Mouse (Mus musculus): ENCODE measurements around the gene Mavs.
"Not testable (repeated sequence)": the region's sequence is repeated elsewhere in the genome, so short reads cannot be mapped to it uniquely, and the experiment has no call there.

Gene Mavs

GRCm38 (mm10) chr2:131211026-131211615 lies 22.7 kb upstream of the Mavs start:
- no peak for DNase-seq (ENCODE audit: low spot score in 2 of 2)

DNA sequence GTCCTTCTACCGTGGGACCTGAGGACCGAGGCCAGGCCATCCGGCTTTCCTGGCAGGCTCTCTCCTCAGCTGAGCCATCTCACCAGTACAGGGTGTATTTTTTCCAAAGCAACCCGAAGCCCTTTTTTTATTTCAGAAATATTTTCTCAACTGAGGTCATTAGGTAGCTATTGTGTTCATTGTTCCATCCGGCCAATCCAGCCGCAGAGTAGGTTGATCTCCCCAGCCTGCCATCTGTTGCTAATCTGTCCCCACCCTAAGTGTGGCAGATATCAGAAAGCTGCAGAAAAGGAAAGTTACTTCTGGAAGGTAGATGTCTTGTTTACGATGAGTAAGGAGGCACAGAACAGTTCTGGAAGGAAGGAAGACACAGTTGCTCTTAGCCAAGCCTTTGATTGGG lies 20.1 kb upstream of the Mavs start:
- no peak for DNase-seq (ENCODE audit: low spot score in 2 of 2)

DNA sequence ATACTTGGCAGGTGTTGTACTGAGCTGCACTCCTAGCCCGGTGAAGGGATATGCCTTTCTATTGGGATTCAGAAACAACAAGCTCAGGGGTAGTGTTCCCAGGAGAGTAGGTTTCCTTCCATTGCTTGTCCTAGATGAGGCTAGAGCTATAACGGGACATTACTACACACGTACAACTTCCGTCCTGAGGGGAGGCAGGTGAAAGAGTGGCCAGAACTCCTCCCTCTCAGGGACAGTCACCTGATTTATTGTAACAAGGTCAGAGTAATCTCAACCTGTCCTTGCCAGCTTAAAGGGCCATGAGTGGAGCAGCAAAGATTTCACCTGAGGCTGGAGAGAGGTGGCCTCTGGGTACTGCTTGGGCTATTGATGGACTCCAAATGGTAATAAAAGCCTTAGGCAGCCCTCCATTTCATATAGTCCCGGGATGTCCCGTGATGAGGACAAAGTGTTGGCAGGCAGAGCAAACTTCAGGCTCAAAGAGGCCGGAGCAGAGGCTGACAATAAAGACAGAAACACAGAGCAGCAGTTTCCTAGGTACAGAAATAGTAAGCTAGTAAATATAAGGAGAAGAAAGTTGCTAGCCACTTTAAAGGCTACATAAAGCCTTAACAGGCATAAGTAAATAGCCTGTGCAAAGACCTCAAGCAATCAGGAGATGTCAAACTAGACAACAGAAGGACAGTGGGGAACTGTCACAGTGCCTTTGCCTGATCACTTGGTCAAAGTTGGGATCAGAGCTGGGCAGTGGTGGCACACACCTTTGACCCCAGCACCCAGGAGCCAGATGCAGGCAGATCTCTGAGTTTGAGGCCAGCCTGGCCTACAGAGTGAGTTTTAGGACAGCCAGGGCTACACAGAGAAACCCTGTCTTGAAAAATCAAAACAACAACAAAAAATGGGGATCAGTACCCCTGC lies 17.7 kb upstream of the Mavs start:
- DNase-seq (ENCODE audit: low spot score in 2 of 2) = no peak

GRCm38 (mm10) chr2:131220030-131220429 lies 13.8 kb upstream of the Mavs start:
- DNase-seq (ENCODE audit: low spot score in 2 of 2) = no peak

- no peak for DNase-seq (ENCODE audit: low spot score in 2 of 2)
Measured at GRCm38 (mm10) chr2:131221853-131222515, 11.9 kb upstream of the Mavs start.

DNA sequence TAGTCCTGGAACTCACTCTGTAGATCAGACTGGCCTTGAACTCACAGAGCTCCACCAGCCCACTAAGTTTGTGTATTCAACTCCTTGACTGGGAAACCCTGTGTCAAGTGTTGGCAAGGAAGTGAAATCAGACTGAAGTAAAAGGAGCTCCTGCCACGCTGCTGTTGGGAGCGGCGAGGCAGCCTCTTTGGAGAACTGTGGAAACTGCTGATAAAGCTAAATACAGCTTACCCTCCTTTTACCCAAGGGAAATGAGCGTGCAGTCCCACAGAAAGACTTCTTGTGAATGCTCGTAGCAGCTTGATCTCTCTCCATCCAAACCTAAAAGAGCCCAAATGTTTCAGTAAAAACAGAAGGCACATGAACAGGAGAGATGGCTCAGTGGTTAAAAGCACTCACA lies 11.3 kb upstream of the Mavs start:
- DNase-seq (ENCODE audit: low spot score in 2 of 2) = no peak

- DNase-seq (ENCODE audit: low spot score in 2 of 2) = no peak
Measured at GRCm38 (mm10) chr2:131223569-131223968, 10.3 kb upstream of the Mavs start.

GRCm38 (mm10) chr2:131225178-131225577 lies 8.7 kb upstream of the Mavs start:
- DNase-seq (ENCODE audit: low spot score in 2 of 2) = no peak

GRCm38 (mm10) chr2:131226669-131227068 lies 7.2 kb upstream of the Mavs start:
- not testable (repeated sequence) for DNase-seq (ENCODE audit: low spot score in 2 of 2)

- no peak for DNase-seq (ENCODE audit: low spot score in 2 of 2)
Measured at GRCm38 (mm10) chr2:131227243-131227642, 6.6 kb upstream of the Mavs start.

- DNase-seq (ENCODE audit: low spot score in 2 of 2) = no peak
Measured at GRCm38 (mm10) chr2:131232558-131232957, 1.3 kb upstream of the Mavs start.

DNA sequence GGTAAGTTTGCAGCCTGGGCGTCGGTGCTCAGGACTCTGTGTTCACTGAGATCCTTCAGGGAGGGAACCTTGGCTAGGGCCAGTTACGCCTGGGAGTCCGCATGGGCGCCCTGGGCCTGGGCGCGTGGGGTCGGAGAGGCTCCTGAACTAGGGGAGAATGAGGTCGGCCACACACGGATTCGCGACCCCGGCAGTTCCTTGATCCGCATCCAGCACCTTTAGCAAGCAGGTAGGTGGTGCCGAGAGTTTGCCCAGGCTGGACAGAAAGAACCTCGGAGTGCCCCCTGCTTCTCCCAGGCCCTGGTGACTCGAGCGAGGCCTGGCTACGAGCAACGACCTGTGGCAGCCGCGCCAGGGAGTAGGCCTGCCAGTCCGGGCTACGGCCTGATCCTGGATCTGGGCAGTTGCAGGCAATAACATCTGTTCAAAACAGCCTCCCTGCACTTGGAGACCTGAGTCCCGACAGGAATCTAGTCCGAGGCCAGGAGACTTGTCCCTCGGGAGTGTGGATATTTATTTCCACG lies 326 bp downstream of the Mavs start:
- DNase-seq (ENCODE audit: low spot score in 2 of 2) = no peak

- DNase-seq (ENCODE audit: low spot score in 2 of 2) = no peak
Measured at GRCm38 (mm10) chr2:131234970-131235635, 1.2 kb downstream of the Mavs start.

DNA sequence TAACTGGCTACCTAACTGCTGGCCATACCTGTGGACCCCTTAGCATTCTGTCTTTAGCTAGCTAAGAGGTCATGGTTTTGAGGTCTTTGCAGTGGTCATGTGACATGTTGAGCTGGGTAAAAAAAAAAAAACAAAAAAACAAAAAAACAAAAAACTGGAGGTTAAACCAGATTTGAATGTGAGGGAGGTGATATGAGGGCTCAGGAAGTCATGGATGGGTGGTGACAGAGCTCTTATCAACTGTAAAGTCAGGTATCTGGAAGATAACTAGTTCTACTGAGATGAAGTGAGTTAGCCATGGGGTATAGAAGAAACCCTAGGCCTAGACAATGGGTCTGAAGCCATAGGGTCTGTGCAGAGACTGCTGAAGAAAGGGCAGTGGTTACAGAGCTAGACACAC lies 8.3 kb downstream of the Mavs start:
- no peak for DNase-seq (ENCODE audit: low spot score in 2 of 2)

DNA sequence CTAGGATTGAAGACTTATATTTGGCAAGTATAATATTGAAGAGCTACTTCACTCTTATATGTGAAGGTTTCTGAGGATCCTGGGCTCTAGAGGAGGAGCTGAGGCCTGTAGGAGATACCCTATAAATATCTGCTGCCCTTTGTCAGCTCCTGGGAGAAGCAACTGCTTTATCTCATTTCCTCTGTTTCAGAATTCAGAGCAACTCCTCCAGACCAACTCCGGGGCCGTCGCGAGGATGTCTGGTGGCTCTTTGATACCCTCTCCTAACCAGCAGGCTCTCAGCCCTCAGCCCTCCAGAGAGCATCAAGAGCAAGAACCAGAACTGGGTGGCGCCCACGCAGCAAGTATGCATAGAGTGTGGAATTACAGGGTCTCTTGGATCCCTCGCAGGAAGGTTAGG lies 9.1 kb downstream of the Mavs start:
- DNase-seq (ENCODE audit: low spot score in 2 of 2) = no peak

GRCm38 (mm10) chr2:131253681-131254328 lies 19.9 kb downstream of the Mavs start:
- no peak for DNase-seq (ENCODE audit: low spot score in 2 of 2)

GRCm38 (mm10) chr2:131254329-131254713 lies 20.5 kb downstream of the Mavs start:
- DNase-seq (ENCODE audit: low spot score in 2 of 2) = no peak

GRCm38 (mm10) chr2:131255738-131256137 lies 21.9 kb downstream of the Mavs start:
- no peak for DNase-seq (ENCODE audit: low spot score in 2 of 2)

DNA sequence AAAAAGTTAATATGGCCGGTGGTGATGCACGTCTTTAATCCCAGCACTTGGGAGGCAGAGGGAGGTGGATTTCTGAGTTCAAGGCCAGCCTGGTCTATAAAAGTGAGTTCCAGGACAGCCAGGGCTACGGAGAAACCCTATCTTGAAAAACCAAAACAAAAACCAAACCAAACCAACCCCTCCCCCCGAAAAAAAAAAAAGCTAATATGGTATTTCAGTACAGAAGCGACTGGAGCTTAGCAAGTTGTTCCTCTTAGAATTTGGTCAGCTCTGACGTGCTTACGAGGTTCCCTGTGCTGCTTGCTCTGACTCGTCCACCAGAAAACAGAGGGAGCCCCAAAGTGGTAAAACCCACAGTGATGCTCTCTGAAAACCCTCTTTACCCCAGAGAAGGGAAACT lies 24.8 kb downstream of the Mavs start:
- DNase-seq (ENCODE audit: low spot score in 2 of 2) = no peak

DNA sequence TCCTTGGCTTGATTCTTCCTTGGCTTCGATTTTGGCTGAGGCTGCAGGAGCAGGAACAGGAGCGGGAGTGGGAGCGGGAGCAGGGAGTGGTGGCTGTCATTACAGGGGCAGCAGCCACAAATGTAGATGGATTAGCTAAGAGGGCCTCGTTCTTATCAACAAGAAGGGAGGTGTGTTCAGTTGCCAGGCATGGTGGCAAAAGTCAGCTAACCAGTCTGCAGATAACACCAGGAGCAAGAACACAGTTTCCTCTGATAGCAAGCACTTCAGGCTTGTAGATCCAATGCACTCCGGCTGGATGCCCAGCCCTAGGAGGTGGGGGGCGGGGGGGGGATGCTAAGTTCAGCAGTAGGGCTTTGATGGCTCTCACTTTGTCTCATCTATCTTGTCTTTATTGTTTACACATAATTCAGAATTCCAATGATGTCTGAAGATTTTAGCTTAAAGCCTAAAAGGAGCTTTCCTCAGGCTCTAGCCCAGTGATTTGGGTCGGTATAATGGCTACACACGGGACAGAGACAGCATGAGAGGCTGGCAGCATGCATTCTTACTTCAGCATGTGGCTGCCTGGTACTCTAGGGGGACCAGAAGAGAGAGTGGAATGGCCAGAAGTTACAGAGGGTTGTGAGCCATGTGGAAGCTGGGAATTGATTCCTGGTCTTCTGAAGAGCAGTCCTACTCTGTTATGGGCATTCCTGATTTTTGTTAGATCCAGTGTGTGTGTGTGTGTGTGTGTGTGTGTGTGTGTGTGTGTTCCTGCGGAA lies 26.9 kb downstream of the Mavs start:
- no peak for DNase-seq (ENCODE audit: low spot score in 2 of 2)
